Mouse (Mus musculus) stomach, embryonic 14.5 days (tissue): ENCODE results near the gene Slc10a1. TPM values are rescaled to one million over a fixed set of nuclear protein-coding genes. Genes with fewer than 3 reads are reported as not detected.

ENCODE experiments used
- ATAC-seq: fragments of 200-750 bp; cut with Nextera tagmentation; 2 replicates; pipeline ENCODE4 v1.8.0; 2017; ENCODE audit warnings: low read depth, moderate TSS enrichment; ENCODE audit not compliant: insufficient number of reproducible peaks, insufficient read depth, low FRiP score
- H3K27ac ChIP-seq: fragments of 300-500 bp; sonication (generic); 2 replicates; pipeline ENCODE4 v1.5.1; 2014; ENCODE audit warnings: mild to moderate bottlenecking, low read length, moderate library complexity, mixed read lengths
- H3K27me3 ChIP-seq: fragments of 300-500 bp; sonication (generic); 2 replicates; pipeline ENCODE4 v1.6.1; 2014; ENCODE audit warnings: low read length, control low read depth, mixed read lengths; ENCODE audit not compliant: control insufficient read depth, insufficient read depth
- H3K36me3 ChIP-seq: fragments of 300-500 bp; sonication (generic); 2 replicates; pipeline ENCODE4 v1.6.1; 2014; ENCODE audit warnings: mild to moderate bottlenecking, control low read depth, low read length, moderate library complexity, mixed read lengths; ENCODE audit not compliant: control insufficient read depth, insufficient read depth
- H3K4me1 ChIP-seq: fragments of 300-500 bp; sonication (generic); 2 replicates; pipeline ENCODE4 v1.6.1; 2014; ENCODE audit warnings: low read length, control low read depth, mixed read lengths; ENCODE audit not compliant: control insufficient read depth, insufficient read depth
- H3K4me2 ChIP-seq: fragments of 300-500 bp; sonication (generic); replicated peaks from 2 replicates; pipeline ENCODE4 v1.6.1; 2014; ENCODE audit warnings: low read depth, low read length, control low read depth
- H3K4me3 ChIP-seq: fragments of 300-500 bp; sonication (generic); 2 replicates; pipeline ENCODE4 v1.5.1; 2014; ENCODE audit warnings: low read depth, low read length, control low read depth
- H3K9ac ChIP-seq: fragments of 300-500 bp; sonication (generic); replicated peaks from 2 replicates; pipeline ENCODE4 v1.6.1; 2014; ENCODE audit warnings: low read depth, mild to moderate bottlenecking, control low read depth, low read length, moderate library complexity, mixed read lengths
- H3K9me3 ChIP-seq: fragments of 300-500 bp; sonication (generic); 2 replicates; pipeline ENCODE4 v1.6.1; 2016; ENCODE audit warnings: low read depth, low read length, control low read depth; ENCODE audit not compliant: control insufficient read depth
- WGBS: fragments of 180-500 bp; shearing (Covaris S2); extraction: QIAGEN DNeasy Blood & Tissue Kit; methylation state at CpG from one replicate; pipeline ENCODE4 v1.1.7; 2014; 5-methylcytosine and 5-hydroxymethylcytosine counted together
- polyA plus RNA-seq: library from polyadenylated mRNA; unstranded; fragments of >200 nt; fragmentation: Nextera tagmentation; extraction: Ambion mirVana; gene quantifications from 2 replicates; pipeline ENCODE4 v1.2.1, GENCODE M21; 2014

The Slc10a1 gene
- 1.1 and 1.3 TPM in 2 replicates for polyA plus RNA-seq

GRCm38 (mm10) chr12:80968605-80969004 lies at the start of gene Slc10a1:
Gene Slc10a1 (minus strand): TSS chr12:80968705.
- Histone ChIP-seq H3K36me3 (no peaks in the 10 kb centered on the region), H3K27me3 (no peaks in the 10 kb centered on the region), H3K4me3 (no peak within 1 kb of the TSS), H3K9me3 (no peaks in the 10 kb centered on the region), H3K4me1 (no peaks in the 10 kb centered on the region), H3K4me2 (no peak within 1 kb of the TSS), H3K9ac (no peak within 1 kb of the TSS), H3K27ac (no peak within 1 kb of the TSS)
- no peak for ATAC-seq
- WGBS: 79% methylated on average over 5 of the region's 5 CpGs

GRCm38 (mm10) chr12:81017624-81018023 lies 49.1 kb upstream of the Slc10a1 start:
- Histone ChIP-seq H3K4me3 (no peak overlapping the region), H3K4me2 (no peak overlapping the region), H3K36me3 (no peaks in the 10 kb centered on the region), H3K27me3 (no peaks in the 10 kb centered on the region), H3K9ac (no peak overlapping the region), H3K4me1 (no peaks in the 10 kb centered on the region), H3K27ac (no peak overlapping the region), H3K9me3 (no peaks in the 10 kb centered on the region)
- 91% methylated on average over 12 of the region's 12 CpGs for WGBS
- no peak for ATAC-seq

- Histone ChIP-seq H3K9ac (no peak overlapping the region), H3K4me1 (peaks cover 8% of the 10 kb centered on the region; the same call in 1 of the 2 replicates), H3K27ac (no peak overlapping the region), H3K27me3 (no peaks in the 10 kb centered on the region), H3K4me3 (no peak overlapping the region), H3K36me3 (no peaks in the 10 kb centered on the region), H3K9me3 (no peaks in the 10 kb centered on the region), H3K4me2 (no peak overlapping the region)
- 81% methylated on average over 11 of the region's 11 CpGs for WGBS
- ATAC-seq: no peak
These were observed 45.0 kb upstream of the Slc10a1 start for GRCm38 (mm10) chr12:81013496-81013895.

GRCm38 (mm10) chr12:81011994-81012393 lies 43.5 kb upstream of the Slc10a1 start:
- WGBS: 83% methylated on average over 2 of the region's 2 CpGs
- no peak for ATAC-seq
- no peak overlapping the region for H3K9ac ChIP-seq

GRCm38 (mm10) chr12:81009813-81010212 lies 41.3 kb upstream of the Slc10a1 start:
- no peak overlapping the region for H3K9ac ChIP-seq
- peak overlapping the region; percentile 16; the same call in 1 of the 2 replicates for H3K4me2 ChIP-seq
- no peaks in the 10 kb centered on the region for H3K9me3 ChIP-seq
- no peak overlapping the region for H3K27ac ChIP-seq
- ATAC-seq: peak; percentile 58; the same call in 1 of the 2 replicates
- no peak overlapping the region for H3K4me3 ChIP-seq
- H3K4me1 ChIP-seq: peaks cover 8% of the 10 kb centered on the region; the same call in 1 of the 2 replicates
- no peaks in the 10 kb centered on the region for H3K36me3 ChIP-seq
- 3% methylated on average over 3 of the region's 3 CpGs for WGBS
- no peaks in the 10 kb centered on the region for H3K27me3 ChIP-seq

More at GRCm38 (mm10) chr12:81011994-81012393, 43.5 kb upstream of the Slc10a1 start:
- Histone ChIP-seq H3K4me3 (no peak overlapping the region), H3K36me3 (no peaks in the 10 kb centered on the region), H3K4me2 (no peak overlapping the region), H3K9me3 (no peaks in the 10 kb centered on the region), H3K27ac (no peak overlapping the region), H3K27me3 (no peaks in the 10 kb centered on the region), H3K4me1 (peaks cover 8% of the 10 kb centered on the region; the same call in 1 of the 2 replicates)

GRCm38 (mm10) chr12:81002841-81003635 lies 34.5 kb upstream of the Slc10a1 start:
- Histone ChIP-seq H3K4me1 (0 out of 2 replicates have a peak, but pooled peaks cover 3% of the 10 kb centered on the region), H3K9ac (no peak overlapping the region), H3K4me3 (no peak overlapping the region), H3K4me2 (no peak overlapping the region), H3K36me3 (no peaks in the 10 kb centered on the region), H3K27ac (no peak overlapping the region), H3K27me3 (no peaks in the 10 kb centered on the region), H3K9me3 (no peaks in the 10 kb centered on the region)
- no peak for ATAC-seq
- 35% methylated on average over 13 of the region's 13 CpGs for WGBS

- ATAC-seq: no peak
- H3K4me2 ChIP-seq: no peak overlapping the region
- H3K4me3 ChIP-seq: no peak overlapping the region
- 68% methylated on average over 4 of the region's 4 CpGs for WGBS
- no peaks in the 10 kb centered on the region for H3K9me3 ChIP-seq
- no peaks in the 10 kb centered on the region for H3K27me3 ChIP-seq
- H3K4me1 ChIP-seq: 0 out of 2 replicates have a peak, but pooled peaks cover 3% of the 10 kb centered on the region
- no peak overlapping the region for H3K27ac ChIP-seq
- H3K36me3 ChIP-seq: no peaks in the 10 kb centered on the region
- H3K9ac ChIP-seq: no peak overlapping the region
These were observed 32.4 kb upstream of the Slc10a1 start for GRCm38 (mm10) chr12:81000924-81001323.

- peak overlapping the region; percentile 11; the same call in 1 of the 2 replicates for H3K4me3 ChIP-seq
- peak overlapping the region; percentile 41 for H3K4me2 ChIP-seq
- no peaks in the 10 kb centered on the region for H3K9me3 ChIP-seq
- H3K4me1 ChIP-seq: 0 out of 2 replicates have a peak, but pooled peaks cover 3% of the 10 kb centered on the region
- no peaks in the 10 kb centered on the region for H3K36me3 ChIP-seq
- no peak overlapping the region; the same call in 1 of the 2 replicates for H3K9ac ChIP-seq
- no peaks in the 10 kb centered on the region for H3K27me3 ChIP-seq
- H3K27ac ChIP-seq: no peak overlapping the region
- ATAC-seq: no peak
- WGBS: 11% methylated on average over 33 of the region's 33 CpGs
These were observed 30.2 kb upstream of the Slc10a1 start for GRCm38 (mm10) chr12:80998528-80999221.
